Mouse (Mus musculus): Measurements from ENCODE around the gene Rgs8. TPM values are rescaled to one million over a fixed set of nuclear protein-coding genes. Genes with fewer than 3 reads are reported as not detected.

Rgs8 gene
- total RNA-seq, 2 experiments from 2014 or later, result 70.7 to 73.5 TPM

GRCm38 (mm10) chr1:153741551-153742316 is 88.9 kb downstream of the Rgs8 start:
- DNase-seq (ENCODE audit: low spot score in 2 of 2), result no peak

DNA sequence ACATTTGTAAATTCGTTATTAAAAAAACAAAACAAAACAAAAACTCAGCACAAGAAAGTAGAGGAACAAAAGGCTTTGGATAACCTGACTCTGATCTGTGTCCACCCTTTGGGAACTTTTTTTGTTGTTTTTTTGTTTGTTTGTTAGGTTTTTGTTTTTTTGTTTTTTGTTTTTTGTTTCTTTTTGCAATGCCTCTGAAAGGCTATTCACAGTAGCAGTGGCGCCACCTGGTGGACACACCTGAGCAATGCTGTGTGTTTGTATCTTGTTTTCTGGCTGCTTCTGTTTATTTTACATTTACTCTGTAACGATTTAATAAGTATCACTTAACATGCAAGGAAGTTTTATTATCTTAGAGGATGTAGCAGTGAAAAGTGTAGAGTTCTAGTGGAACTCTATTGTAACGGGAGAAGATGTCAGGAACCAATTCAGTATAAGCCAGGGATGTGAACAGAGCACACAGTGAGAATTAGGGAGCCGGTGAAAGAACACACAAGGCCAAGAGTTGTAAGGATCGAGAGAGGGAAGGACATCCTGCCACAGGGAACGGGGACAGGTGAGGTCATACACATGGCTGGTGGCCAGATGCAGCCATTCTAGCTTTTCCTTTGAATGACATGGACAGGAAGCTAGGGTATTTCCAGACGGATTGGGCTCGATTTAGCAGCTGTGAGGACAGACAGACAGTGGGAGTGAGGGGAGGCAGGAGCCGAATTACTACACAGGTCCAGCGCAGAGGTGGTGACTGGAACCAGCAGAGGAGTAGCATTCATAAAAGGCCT is 89.7 kb downstream of the Rgs8 start:
- peak; percentile 62 to 85 for DNase-seq (ENCODE audit: low spot score in 2 of 2)

DNA sequence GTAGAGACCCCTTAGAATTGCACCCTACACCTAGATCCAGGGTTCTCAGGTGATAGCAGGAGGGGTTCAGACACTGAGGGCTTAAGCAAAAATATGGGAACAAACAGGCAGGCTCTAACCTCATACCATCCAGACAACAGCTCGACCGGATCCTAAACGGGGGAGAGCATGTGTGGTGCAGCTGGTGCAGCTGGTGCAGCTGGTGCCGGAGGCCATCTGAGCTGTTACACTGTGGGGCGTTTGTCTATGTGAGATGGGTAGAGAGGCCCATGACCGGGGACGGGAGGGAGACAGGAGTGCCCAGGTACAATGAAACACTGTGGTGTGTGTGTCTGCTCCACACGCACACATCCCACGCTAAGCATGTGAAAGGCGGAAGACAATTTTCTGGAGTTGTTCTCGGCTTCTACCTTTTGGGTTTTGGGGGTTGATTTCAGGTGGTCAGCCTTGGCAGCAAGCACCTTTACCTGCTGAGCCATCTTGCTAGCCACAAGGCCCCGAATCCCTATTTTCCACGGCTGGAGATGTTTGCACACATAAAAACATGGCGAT is 93.4 kb downstream of the Rgs8 start:
- DNase-seq (ENCODE audit: low spot score in 2 of 2), result no peak

GRCm38 (mm10) chr1:153746728-153747127 is 93.9 kb downstream of the Rgs8 start:
- peak; percentile 56 to 79 for DNase-seq (ENCODE audit: low spot score in 2 of 2)

DNA sequence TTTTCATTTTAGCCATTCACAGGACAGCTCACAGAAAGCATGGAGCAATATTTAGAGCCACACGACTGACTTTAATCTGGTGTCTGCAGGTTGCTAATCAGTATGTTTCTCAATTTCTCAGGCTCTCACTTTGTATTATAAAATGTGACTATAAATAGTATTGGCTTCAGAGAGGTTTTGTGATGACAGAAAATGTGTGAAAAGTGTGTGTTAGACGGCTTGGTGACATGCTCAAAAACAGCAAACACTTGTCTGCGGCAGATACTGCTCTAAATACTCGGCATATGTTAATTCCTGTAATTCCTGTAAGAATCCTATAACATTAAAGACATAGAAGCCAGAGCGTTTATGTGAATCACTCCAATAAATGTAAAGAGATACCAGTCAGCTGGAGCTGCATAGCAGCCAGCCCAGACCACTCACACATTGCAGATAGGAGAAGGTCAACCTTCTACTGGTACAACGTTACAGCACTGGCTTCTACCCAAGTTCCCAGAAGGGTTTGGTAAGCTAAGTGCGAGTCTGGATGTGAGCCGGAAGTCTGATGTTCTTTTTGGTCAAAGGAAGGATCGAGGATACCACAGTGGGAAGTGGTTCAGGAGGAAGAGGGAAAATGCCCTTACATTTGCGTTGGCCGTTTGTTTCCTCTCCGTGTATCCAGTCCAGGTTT is 95.2 kb downstream of the Rgs8 start:
- no peak for DNase-seq (ENCODE audit: low spot score in 2 of 2)

DNA sequence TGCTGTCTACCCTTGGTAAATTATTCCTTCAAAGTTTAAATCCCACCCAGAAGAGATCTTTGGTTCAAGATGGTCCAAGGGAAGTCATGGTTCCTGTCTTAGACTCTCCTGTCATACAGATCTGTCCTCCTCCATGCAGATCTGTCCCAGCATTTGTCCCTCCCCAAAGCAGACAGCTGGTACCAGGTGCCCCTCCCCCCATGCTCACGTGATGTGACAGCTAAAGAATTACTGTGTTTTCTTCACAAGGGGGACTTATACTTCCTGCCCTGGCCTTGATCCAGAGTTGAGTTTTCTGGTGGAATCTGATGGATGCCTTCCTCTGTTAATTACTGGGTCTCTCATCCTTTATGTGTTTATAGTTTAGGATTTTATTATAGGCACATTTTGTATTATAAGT is 95.7 kb downstream of the Rgs8 start:
- DNase-seq (ENCODE audit: low spot score in 2 of 2), result no peak

DNA sequence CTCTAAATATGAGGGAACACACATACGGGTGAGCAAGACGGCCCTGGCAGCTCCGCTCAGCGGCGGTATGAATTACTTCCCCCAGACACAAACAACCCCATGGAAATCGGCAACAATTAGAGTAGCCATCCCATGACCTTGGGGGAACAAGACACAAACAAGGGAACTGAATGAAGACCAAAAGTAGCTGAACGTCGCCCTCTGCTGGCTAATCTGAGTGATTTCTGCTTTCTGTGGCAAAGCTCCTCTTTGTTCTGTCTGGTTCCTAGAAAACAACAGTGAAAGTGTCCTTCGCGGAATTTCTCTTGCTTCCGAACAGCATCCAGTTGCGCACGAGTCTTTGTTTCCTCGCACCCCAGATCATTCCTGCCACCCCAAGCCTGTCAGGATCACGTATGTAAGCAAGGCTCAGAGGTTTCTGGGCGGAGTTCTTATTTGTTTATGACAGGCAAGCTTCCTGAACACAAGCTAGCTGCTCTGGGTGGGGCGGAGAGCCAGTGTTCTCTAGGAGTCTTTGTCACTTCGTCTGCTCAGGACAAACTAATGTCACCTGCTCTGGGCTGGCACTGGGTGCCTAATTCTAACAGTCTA is 96.5 kb downstream of the Rgs8 start, which contains the start of gene Rnasel:
Gene Rnasel (plus strand): TSS at position 216 of the 591 bp plus-strand sequence.
- DNase-seq (ENCODE audit: low spot score in 2 of 2), result peak in 1 of 2 experiments; percentile 64

Other genes with a start within 250 kb of the Rgs8 start
- 1 to 10 TPM; 4.3 to 4.4 TPM for gene Shcbp1l, start 227.9 kb upstream of the Rgs8 start, total RNA-seq (2021)
- 100 to 1,000 TPM; 105 to 106 TPM for gene Dhx9, start 165.4 kb upstream of the Rgs8 start, total RNA-seq (2021)
- 1 to 10 TPM; 3.4 to 4.8 TPM for gene Npl, start 103.0 kb upstream of the Rgs8 start, total RNA-seq (2021)
- gene Rgs16, start 87.3 kb downstream of the Rgs8 start, total RNA-seq (2021), result 1 to 10 TPM; 6.8 to 6.9 TPM
- gene Rnasel, start 96.4 kb downstream of the Rgs8 start, total RNA-seq (2021), result 1 to 10 TPM; 5.8 to 6.7 TPM
- gene Rgsl1, start 191.1 kb downstream of the Rgs8 start, total RNA-seq (2021), result under 1 TPM; 0.48 to 0.50 TPM
- not detected for gene Teddm1b, start 221.3 kb downstream of the Rgs8 start, total RNA-seq (2021)
- gene Teddm1a, start 238.7 kb downstream of the Rgs8 start, total RNA-seq (2021), result not detected
- 1,000 to 10,000 TPM; 2,043 to 2,070 TPM for gene Glul, start 246.9 kb downstream of the Rgs8 start, total RNA-seq (2021)
- gene Teddm2, start 247.2 kb downstream of the Rgs8 start, total RNA-seq (2021), result 1 to 10 TPM; 1.7 to 2.4 TPM